ENCODE assay signal across 10 mouse cellular contexts in the genomic region with DNA sequence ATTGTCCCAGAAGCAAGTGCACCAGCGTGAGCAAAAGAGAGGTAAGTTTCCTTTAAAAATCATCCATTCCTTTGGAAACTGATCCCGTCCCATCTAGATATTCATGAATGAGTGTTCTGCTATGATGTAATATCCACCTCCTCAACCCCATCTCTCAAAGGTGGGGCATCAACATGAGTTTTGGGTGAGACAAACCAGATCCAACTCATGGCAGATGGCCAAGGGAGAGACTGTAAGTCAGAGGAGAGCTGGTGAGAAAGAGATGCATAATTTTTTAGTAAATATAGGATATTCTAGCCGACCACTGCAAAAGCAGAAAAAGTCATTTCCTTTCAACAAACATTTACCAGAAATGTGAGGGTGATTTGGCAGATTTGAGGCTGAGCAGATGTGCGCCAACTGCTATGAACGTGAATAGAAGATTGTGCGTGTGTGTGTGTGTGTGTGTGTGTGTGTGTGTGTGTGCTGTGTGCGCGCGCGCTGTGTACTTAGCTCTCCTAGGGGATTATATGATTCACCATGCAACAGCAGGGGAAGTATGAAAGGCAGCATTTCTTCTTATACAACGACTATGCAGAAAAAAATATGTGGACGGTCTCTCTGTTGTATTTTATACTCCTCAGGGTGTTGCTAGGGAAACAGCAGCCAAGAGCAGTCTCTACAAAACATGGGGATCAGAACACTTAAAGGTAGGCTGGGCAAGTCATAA. TPM values are rescaled to one million over a fixed set of nuclear protein-coding genes. Genes with fewer than 3 reads are reported as not detected.
A peak's percentile ranks its signal among the peaks of the same experiment; 100 is the strongest.
DNase-seq lines count a peak whose midpoint lies in the region; ATAC-seq lines count a peak whose summit lies in the region.
"Had no signal": no experiment of that assay in that cellular context is flagged by ENCODE, and none has a peak within 500 bp of the region (broad histone marks: within the 10 kb centered on the region; RNA-seq: fewer than 3 reads in every experiment).

No protein-coding gene starts in this region.

- H3K9ac ChIP-seq in embryonic facial prominence, embryonic 11.5 days (replicated peaks; ENCODE audit: low read length), result no peak overlapping the region
- H3K9ac ChIP-seq in midbrain, embryonic 13.5 days (replicated peaks), result no peak overlapping the region

- H3K4me1 ChIP-seq in embryonic facial prominence, embryonic 11.5 days (ENCODE audit: control insufficient read depth, insufficient read depth, low read length), result no peaks in the 10 kb centered on the region
- peaks cover 5% of the 10 kb centered on the region; the same call in 1 of the 2 replicates for H3K4me1 ChIP-seq in midbrain, embryonic 13.5 days (replicated peaks)

- H3K4me2 ChIP-seq in embryonic facial prominence, embryonic 11.5 days (ENCODE audit: low read depth, low read length), result no peak overlapping the region
- no peak overlapping the region for H3K4me2 ChIP-seq in midbrain, embryonic 13.5 days (replicated peaks)

- no peak overlapping the region for H3K4me3 ChIP-seq in embryonic facial prominence, embryonic 11.5 days (ENCODE audit: low read depth, low read length)
- H3K4me3 ChIP-seq in midbrain, embryonic 13.5 days (replicated peaks), result no peak overlapping the region
- H3K4me3 ChIP-seq: erythroblast, embryonic 14.5 days had no signal

- H3K9me3 ChIP-seq in embryonic facial prominence, embryonic 11.5 days (replicated peaks; ENCODE audit: control insufficient read depth, low read length), result no peaks in the 10 kb centered on the region
- no peaks in the 10 kb centered on the region for H3K9me3 ChIP-seq in midbrain, embryonic 13.5 days

- peak; percentile 72; the same call in 1 of the 2 replicates for ATAC-seq in embryonic facial prominence, embryonic 11.5 days (replicated peaks; ENCODE audit: insufficient number of reproducible peaks, low FRiP score, low TSS enrichment, low read depth)
- peak; percentile 62; the same call in 1 of the 2 replicates for ATAC-seq in midbrain, embryonic 13.5 days

- intact Hi-C loops in gastrocnemius, postnatal 14 days (cut with DNase I; ENCODE audit: low total_unique reads), result no loop called here

- whole genome bisulfite sequencing in embryonic facial prominence, embryonic 11.5 days, result 80% methylated on average over 12 of the region's 12 CpGs
- 63% methylated on average over 12 of the region's 12 CpGs for WGBS in midbrain, embryonic 13.5 days

- no peak overlapping the region for H3K27ac ChIP-seq in embryonic facial prominence, embryonic 11.5 days (replicated peaks; ENCODE audit: low read depth, low read length)
- no peak overlapping the region for H3K27ac ChIP-seq in midbrain, embryonic 13.5 days

- no peaks in the 10 kb centered on the region for H3K36me3 ChIP-seq in embryonic facial prominence, embryonic 11.5 days (replicated peaks; ENCODE audit: control insufficient read depth, insufficient read depth, low read depth, low read length)
- no peaks in the 10 kb centered on the region for H3K36me3 ChIP-seq in midbrain, embryonic 13.5 days

- peak; percentile 9 for DNase-seq in gastrocnemius, adult 18-20 months (ENCODE audit: low spot score)
- DNase-seq in gastrocnemius, postnatal 14 days, result no peak
- DNase-seq in embryonic facial prominence, embryonic 11.5 days (ENCODE audit: low spot score), result peak; percentile 61
- peak; percentile 33 for DNase-seq in heart, postnatal 4 days
- DNase-seq in spleen, postnatal 10 days (ENCODE audit: low spot score in 2 of 2), result no peak
- no peak for DNase-seq in cerebellum, adult 8-10 months
- DNase-seq in MN1 (ENCODE audit: low spot score), result no peak

- H3K27me3 ChIP-seq in embryonic facial prominence, embryonic 11.5 days (ENCODE audit: control insufficient read depth, insufficient read depth, low read length), result no peaks in the 10 kb centered on the region
- no peaks in the 10 kb centered on the region for H3K27me3 ChIP-seq in midbrain, embryonic 13.5 days
- H3K27me3 ChIP-seq: CH12.LX had no signal

RNA-seq across cellular contexts. Expression of gene Ctsc, which starts 42.9 kb away (rescaled TPM):
- total RNA-seq in gastrocnemius, adult 18-20 months (2021), result 10 to 100 TPM; 36.9 to 38.2 TPM
- total RNA-seq in gastrocnemius, postnatal 14 days (2021), result 10 to 100 TPM; 29.8 to 35.7 TPM
- polyA plus RNA-seq in embryonic facial prominence, embryonic 11.5 days (2014; fragmentation: Nextera tagmentation; extraction: Ambion mirVana), result 24.2 and 25.5 TPM in 2 replicates
- total RNA-seq in heart, postnatal 4 days (2021), result 10 to 100 TPM; 27.2 to 28.5 TPM
- 10.9 and 12.0 TPM in 2 replicates for polyA plus RNA-seq in midbrain, embryonic 13.5 days (2015; fragmentation: Nextera tagmentation; extraction: Ambion mirVana)

Comparison
In these comparisons a context has a peak if more than half of its experiments do, and no peak if none do; other contexts are left out.
1. DNase-seq: peak in gastrocnemius, adult 18-20 months (single experiment), embryonic facial prominence, embryonic 11.5 days (single experiment) and heart, postnatal 4 days (single experiment); none in gastrocnemius, postnatal 14 days (single experiment), spleen, postnatal 10 days (0 of 2), cerebellum, adult 8-10 months (single experiment) and MN1 (single experiment).